Mouse (Mus musculus): Measurements from ENCODE around the gene Clptm1l. TPM values are rescaled to one million over a fixed set of nuclear protein-coding genes. Genes with fewer than 3 reads are reported as not detected.

The Clptm1l gene
- polyA plus RNA-seq, 1 experiment from 2014 or later = 103 TPM

DNA sequence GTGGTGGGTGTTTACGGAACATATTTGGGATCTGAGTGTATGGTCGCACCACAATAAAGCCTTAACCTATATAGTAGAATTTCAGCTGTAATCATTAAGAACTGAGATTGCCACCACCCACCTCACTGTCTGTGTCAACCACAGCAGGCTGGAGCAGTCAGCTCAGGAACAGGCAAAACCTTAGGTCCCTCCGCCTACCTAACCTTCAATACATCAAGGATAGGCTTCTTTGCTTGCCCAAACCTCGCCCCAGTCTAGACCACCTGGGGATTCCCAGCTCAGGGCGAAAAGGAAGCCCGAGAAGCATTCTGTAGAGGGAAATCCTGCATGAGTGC lies 22.6 kb downstream of the Clptm1l start:
- H3K27me3 ChIP-seq = 0 out of 2 replicates have a peak, but pooled peaks cover 3% of the 10 kb centered on the region
- H3K27ac ChIP-seq = no peak overlapping the region
- H3K4me2 ChIP-seq = peak overlapping the region; percentile 85
- no peaks in the 10 kb centered on the region for H3K9me3 ChIP-seq
- peak overlapping the region; percentile 58 for H3K4me3 ChIP-seq (replicated peaks)
- 39% methylated on average over 6 of the region's 6 CpGs for WGBS
- no peak; the same call in 1 of the 2 replicates for ATAC-seq (ENCODE audit: low FRiP score)
- peaks cover 29% of the 10 kb centered on the region for H3K4me1 ChIP-seq
- H3K9ac ChIP-seq = peak overlapping the region; percentile 72; the same call in 1 of the 2 replicates
- H3K36me3 ChIP-seq (replicated peaks) = peaks cover 3% of the 10 kb centered on the region; the same call in 1 of the 2 replicates

DNA sequence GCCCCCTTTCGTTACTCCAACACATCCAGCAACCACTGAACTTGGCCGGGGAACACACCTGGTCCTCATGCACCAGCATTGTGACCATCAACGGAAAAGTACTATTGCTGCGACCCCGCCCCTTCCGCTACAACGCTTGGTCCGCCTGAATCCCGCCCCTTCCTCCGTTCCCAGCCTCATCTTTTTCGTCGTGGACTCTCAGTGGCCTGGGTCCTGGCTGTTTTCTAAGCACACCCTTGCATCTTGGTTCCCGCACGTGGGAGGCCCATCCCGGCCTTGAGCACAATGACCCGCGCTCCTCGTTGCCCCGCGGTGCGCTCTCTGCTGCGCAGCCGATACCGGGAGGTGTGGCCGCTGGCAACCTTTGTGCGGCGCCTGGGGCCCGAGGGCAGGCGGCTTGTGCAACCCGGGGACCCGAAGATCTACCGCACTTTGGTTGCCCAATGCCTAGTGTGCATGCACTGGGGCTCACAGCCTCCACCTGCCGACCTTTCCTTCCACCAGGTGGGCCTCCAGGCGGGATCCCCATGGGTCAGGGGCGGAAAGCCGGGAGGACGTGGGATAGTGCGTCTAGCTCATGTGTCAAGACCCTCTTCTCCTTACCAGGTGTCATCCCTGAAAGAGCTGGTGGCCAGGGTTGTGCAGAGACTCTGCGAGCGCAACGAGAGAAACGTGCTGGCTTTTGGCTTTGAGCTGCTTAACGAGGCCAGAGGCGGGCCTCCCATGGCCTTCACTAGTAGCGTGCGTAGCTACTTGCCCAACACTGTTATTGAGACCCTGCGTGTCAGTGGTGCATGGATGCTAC lies 23.1 kb downstream of the Clptm1l start, which contains the start of gene Tert:
TSS of gene Tert (plus strand) at position 167 of the 805 bp plus-strand sequence.
- Histone ChIP-seq H3K4me3 (replicated peaks) (peak within 1 kb of the TSS; percentile 58), H3K27ac (no peak within 1 kb of the TSS), H3K4me1 (peaks cover 29% of the 10 kb centered on the region), H3K36me3 (replicated peaks) (no peaks in the 10 kb centered on the region), H3K4me2 (peak within 1 kb of the TSS; percentile 85), H3K27me3 (0 out of 2 replicates have a peak, but pooled peaks cover 3% of the 10 kb centered on the region), H3K9ac (peak within 1 kb of the TSS; percentile 72), H3K9me3 (no peaks in the 10 kb centered on the region)
- ATAC-seq (ENCODE audit: low FRiP score) = peak; percentile 84
- 10% methylated on average over 47 of the region's 47 CpGs for WGBS

DNA sequence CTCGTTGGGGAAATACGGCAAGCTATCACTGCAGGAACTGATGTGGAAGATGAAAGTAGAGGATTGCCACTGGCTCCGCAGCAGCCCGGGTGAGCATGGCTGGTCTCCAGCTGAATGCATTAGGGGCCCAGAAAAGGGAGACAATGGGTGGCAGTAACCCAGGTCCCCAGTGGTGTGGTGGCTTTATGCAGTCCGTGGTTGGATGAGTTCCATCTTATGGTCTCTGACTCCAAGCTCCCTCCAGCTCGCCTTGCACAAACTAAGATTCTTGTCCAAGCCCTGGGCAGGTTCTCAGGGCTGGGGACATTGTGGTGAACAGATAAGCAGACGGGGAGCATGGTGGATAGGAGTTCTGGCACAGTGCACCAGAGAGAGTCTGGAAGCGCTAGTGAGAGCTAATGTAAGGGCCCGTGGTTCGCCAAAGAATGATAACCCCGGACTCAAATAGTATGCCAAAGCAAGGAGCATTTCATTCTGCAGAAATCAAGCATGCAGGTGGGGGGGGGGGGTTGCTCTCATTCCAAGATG lies 24.8 kb downstream of the Clptm1l start:
- Histone ChIP-seq H3K27ac (no peak overlapping the region), H3K4me3 (replicated peaks) (no peak overlapping the region), H3K9ac (no peak overlapping the region), H3K4me2 (no peak overlapping the region), H3K27me3 (0 out of 2 replicates have a peak, but pooled peaks cover 3% of the 10 kb centered on the region), H3K36me3 (replicated peaks) (0 out of 2 replicates have a peak, but pooled peaks cover 4% of the 10 kb centered on the region), H3K4me1 (peaks cover 29% of the 10 kb centered on the region), H3K9me3 (no peaks in the 10 kb centered on the region)
- WGBS = 90% methylated on average over 11 of the region's 11 CpGs
- ATAC-seq (ENCODE audit: low FRiP score) = no peak

DNA sequence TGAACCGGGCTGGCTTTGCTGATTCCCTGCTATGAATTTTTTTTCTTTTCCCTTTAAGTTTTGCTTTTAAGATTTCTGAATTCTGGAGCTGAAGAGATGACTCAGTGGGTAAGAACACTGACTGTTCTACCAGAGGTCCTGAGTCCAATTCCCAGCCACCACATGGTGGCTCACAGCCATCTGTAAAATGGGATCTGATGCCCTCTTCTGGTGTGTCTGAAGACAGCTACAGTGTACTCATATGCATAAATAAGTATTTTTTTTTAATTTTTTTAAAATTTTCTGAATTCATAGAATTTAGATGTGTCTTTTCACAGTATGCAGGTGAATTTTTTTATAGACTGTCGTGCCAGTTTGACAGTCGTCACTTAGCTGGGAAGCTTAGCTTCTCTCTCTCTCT lies 28.0 kb downstream of the Clptm1l start:
- no peaks in the 10 kb centered on the region for H3K27me3 ChIP-seq
- peaks cover 22% of the 10 kb centered on the region for H3K4me1 ChIP-seq
- H3K36me3 ChIP-seq (replicated peaks) = peaks cover 18% of the 10 kb centered on the region
- no peak overlapping the region for H3K4me3 ChIP-seq (replicated peaks)
- H3K4me2 ChIP-seq = no peak overlapping the region
- 95% methylated on average over 3 of the region's 3 CpGs for WGBS
- no peak for ATAC-seq (ENCODE audit: low FRiP score)
- H3K27ac ChIP-seq = no peak overlapping the region
- no peaks in the 10 kb centered on the region for H3K9me3 ChIP-seq
- no peak overlapping the region for H3K9ac ChIP-seq

DNA sequence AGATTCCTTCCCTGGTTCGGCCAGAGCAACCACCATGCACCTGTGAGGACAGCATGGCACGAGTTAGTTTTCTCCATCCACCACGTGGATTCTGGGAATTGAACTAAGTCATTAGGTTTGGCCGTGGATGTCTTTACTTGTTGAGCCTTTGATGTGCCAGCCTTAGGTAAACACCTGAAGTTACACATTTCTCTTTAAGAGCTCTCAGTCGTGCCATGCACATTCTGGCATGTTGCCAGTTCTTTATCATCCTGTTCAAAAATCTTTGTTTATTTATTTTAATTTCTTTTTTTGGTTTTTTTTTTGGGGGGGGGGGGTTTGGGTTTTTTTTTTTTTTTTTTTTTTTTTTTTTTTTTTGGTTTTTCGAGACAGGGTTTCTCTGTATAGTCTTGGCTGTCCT lies 34.0 kb downstream of the Clptm1l start:
- Histone ChIP-seq H3K9me3 (no peaks in the 10 kb centered on the region), H3K27me3 (no peaks in the 10 kb centered on the region), H3K36me3 (replicated peaks) (peaks cover 24% of the 10 kb centered on the region), H3K9ac (no peak overlapping the region), H3K27ac (no peak overlapping the region), H3K4me3 (replicated peaks) (no peak overlapping the region), H3K4me2 (no peak overlapping the region), H3K4me1 (no peaks in the 10 kb centered on the region)
- 89% methylated on average over 5 of the region's 6 CpGs for WGBS
- ATAC-seq (ENCODE audit: low FRiP score) = no peak

DNA sequence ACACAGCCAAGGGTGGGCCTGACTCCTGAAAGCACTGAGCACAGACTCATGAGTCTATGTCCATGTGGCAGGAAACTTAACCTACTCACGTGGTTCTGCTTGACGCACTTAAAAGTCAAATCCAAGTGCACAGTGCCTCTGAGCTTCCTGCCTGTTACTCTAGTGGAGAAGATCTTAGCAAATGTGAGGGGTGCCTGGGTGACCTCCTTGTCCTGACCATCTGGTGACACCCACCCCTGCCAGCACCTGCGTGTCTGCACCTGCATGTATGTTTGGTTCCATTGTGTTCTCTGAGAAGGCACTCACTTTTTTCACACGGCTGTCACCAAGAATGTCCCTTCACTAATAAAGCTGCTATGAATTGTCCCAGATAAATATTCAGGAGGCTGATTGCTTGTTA lies 37.5 kb downstream of the Clptm1l start:
- 91% methylated on average over 4 of the region's 4 CpGs for WGBS
- H3K27me3 ChIP-seq = no peaks in the 10 kb centered on the region
- H3K4me2 ChIP-seq = no peak overlapping the region
- no peak overlapping the region for H3K27ac ChIP-seq
- ATAC-seq (ENCODE audit: low FRiP score) = no peak
- no peak overlapping the region for H3K4me3 ChIP-seq (replicated peaks)
- H3K4me1 ChIP-seq = no peaks in the 10 kb centered on the region
- no peak overlapping the region for H3K9ac ChIP-seq
- H3K36me3 ChIP-seq (replicated peaks) = peaks cover 6% of the 10 kb centered on the region; the same call in 1 of the 2 replicates
- no peaks in the 10 kb centered on the region for H3K9me3 ChIP-seq

DNA sequence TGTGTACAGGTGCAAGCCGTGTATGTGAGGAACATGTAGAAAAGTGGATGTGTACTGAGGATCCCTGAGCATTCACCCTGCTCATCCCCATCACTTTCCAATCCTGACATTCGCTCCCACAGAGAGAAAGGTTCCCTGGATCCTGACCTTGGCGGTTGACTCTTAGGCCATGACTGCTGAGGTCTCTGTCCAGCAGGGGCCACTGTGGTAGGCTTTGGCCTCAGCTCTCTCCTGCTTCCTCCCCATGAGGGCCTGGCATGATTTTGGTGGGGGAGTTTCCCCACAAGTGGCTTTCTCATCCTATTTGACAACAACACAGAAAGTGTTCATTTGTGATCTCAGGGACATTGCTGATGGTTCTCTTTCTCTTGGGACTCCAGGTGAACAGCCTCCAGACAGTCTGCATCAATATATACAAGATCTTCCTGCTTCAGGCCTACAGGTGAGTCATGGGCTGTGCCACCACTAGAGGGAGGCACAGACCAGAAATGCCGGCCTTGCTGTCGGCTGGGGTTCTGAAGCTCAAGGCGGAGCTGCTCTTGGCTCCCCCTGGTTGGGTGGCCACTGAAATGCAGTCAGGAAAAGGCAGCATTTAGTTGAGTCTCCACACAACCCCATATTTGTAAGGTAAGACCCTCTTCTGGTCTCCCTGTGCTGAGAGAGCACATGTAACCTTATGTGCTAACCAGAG lies 42.7 kb downstream of the Clptm1l start:
- H3K27ac ChIP-seq = no peak overlapping the region
- 36% methylated on average over 6 of the region's 6 CpGs for WGBS
- no peak overlapping the region for H3K9ac ChIP-seq
- ATAC-seq (ENCODE audit: low FRiP score) = no peak
- no peaks in the 10 kb centered on the region for H3K9me3 ChIP-seq
- H3K27me3 ChIP-seq = no peaks in the 10 kb centered on the region
- no peaks in the 10 kb centered on the region for H3K4me1 ChIP-seq
- no peak overlapping the region for H3K4me3 ChIP-seq (replicated peaks)
- H3K36me3 ChIP-seq (replicated peaks) = peaks cover 14% of the 10 kb centered on the region
- H3K4me2 ChIP-seq = no peak overlapping the region

DNA sequence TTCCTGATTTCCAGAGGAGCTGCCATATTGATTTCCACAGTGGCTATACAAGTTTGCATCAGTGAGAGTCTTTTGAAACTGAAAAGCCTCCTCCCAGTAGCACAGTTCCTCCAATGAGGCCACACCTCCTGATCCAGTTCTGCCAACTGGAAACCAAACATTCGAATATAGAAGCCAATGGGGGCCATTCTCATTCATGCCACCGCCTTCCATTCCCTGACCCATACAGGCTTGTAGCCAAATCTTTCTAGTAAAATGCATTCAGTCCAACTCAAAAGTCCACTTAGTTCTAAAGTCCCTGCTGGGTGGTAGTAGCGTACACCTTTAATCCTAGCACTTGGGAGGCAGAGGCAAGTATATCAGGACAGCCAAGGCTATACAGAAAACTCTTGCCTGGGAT lies 49.5 kb downstream of the Clptm1l start:
- Histone ChIP-seq H3K4me3 (replicated peaks) (no peak overlapping the region), H3K27ac (no peak overlapping the region), H3K36me3 (replicated peaks) (peaks cover 6% of the 10 kb centered on the region; the same call in 1 of the 2 replicates), H3K9ac (no peak overlapping the region), H3K4me1 (no peaks in the 10 kb centered on the region), H3K9me3 (no peaks in the 10 kb centered on the region), H3K4me2 (no peak overlapping the region), H3K27me3 (0 out of 2 replicates have a peak, but pooled peaks cover 3% of the 10 kb centered on the region)
- 81% methylated on average over 3 of the region's 3 CpGs for WGBS
- ATAC-seq (ENCODE audit: low FRiP score) = no peak

DNA sequence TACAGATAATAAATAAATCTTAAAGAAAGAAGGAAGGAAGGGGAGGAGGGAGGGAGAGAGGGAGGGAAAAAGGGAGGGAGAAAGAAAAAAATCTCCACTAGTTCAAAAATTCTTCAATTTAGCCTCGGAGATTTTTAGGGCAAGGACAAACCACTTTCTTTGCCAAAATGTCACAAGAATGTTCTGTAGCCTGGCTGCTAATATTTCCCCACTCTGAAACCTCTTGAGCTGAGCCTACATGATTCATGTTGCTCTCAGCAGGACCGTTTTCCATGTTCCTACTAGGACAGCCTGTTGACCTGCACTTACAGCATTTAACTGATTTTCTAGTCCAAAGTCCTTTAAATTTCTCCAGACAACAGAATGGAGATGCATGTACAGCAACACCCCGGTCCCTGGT lies 51.2 kb downstream of the Clptm1l start:
- 83% methylated on average over 3 of the region's 3 CpGs for WGBS

DNA sequence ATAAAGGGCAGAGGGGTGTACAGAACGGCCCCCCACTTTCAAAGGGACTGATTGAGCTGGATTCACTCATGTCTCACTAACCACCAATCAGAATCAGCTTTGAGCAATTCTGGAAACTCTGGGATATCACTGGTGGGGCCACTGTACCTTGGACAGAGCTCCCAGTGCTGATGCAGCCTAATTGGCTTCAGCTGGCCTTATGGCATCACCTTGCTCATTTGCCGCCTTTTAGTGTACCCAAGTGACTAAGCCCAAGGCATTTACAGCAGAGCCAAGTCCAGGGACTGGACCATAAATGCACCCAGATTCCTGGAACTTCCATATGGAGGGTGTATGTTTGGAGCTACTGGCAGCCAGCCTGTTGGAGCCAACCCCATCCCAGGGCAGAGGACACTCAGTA lies 55.1 kb downstream of the Clptm1l start:
- ATAC-seq (ENCODE audit: low FRiP score) = no peak
- H3K9me3 ChIP-seq = no peaks in the 10 kb centered on the region
- 51% methylated on average over 2 of the region's 2 CpGs for WGBS
- H3K27me3 ChIP-seq = 0 out of 2 replicates have a peak, but pooled peaks cover 3% of the 10 kb centered on the region
- no peaks in the 10 kb centered on the region for H3K4me1 ChIP-seq
- no peak overlapping the region for H3K4me2 ChIP-seq
- no peaks in the 10 kb centered on the region for H3K36me3 ChIP-seq (replicated peaks)
- H3K9ac ChIP-seq = no peak overlapping the region
- H3K27ac ChIP-seq = no peak overlapping the region
- H3K4me3 ChIP-seq (replicated peaks) = no peak overlapping the region

More for the DNA sequence above, 51.2 kb downstream of the Clptm1l start:
- Histone ChIP-seq H3K36me3 (replicated peaks) (no peaks in the 10 kb centered on the region), H3K4me3 (replicated peaks) (no peak overlapping the region), H3K9ac (no peak overlapping the region), H3K4me1 (no peaks in the 10 kb centered on the region), H3K27ac (no peak overlapping the region), H3K4me2 (no peak overlapping the region), H3K27me3 (0 out of 2 replicates have a peak, but pooled peaks cover 3% of the 10 kb centered on the region), H3K9me3 (no peaks in the 10 kb centered on the region)
- ATAC-seq (ENCODE audit: low FRiP score) = no peak

DNA sequence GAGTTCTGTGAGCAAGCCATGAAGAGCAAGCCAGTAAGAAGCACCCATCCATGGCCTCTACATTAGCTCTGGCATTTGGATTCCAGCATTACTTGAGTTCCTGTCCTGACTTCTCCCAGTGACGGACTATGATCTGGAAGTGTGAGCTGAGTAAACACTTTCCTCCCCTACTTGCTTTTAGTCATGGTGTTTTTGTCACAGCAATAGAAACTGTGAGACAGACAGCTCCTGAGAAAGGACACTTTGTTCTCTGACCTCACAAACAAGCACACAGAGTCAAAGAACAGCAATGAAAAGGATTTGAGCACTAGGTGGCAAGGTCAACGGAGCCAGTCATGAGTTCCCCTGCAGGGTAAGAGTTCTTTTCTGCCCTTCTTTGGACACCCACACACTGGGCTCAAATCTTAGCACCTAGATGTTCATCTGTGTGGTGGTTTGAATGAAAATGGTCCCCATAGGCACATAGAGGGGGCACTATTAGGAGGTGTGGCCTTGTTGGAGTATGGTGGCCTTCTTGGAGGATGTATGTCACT lies 56.4 kb downstream of the Clptm1l start:
- no peak overlapping the region for H3K27ac ChIP-seq
- ATAC-seq (ENCODE audit: low FRiP score) = no peak
- H3K4me3 ChIP-seq (replicated peaks) = no peak overlapping the region
- no peak overlapping the region for H3K9ac ChIP-seq
- no peak overlapping the region for H3K4me2 ChIP-seq
- H3K36me3 ChIP-seq (replicated peaks) = no peaks in the 10 kb centered on the region
- no peaks in the 10 kb centered on the region for H3K4me1 ChIP-seq
- H3K27me3 ChIP-seq = 0 out of 2 replicates have a peak, but pooled peaks cover 3% of the 10 kb centered on the region
- 73% methylated on average over 2 of the region's 2 CpGs for WGBS
- H3K9me3 ChIP-seq = no peaks in the 10 kb centered on the region
